Mouse (Mus musculus) limb, embryonic 12.5 days (tissue): Measurements from ENCODE around the gene 4930579F01Rik. TPM values are rescaled to one million over a fixed set of nuclear protein-coding genes. Genes with fewer than 3 reads are reported as not detected.
A peak's percentile ranks its signal among the peaks of the same experiment; 100 is the strongest.

ENCODE experiments used
- ATAC-seq: fragments of 200-750 bp; cut with Nextera tagmentation; 2 replicates; pipeline ENCODE4 v1.8.0; 2017; ENCODE audit warnings: low read depth, moderate TSS enrichment; ENCODE audit not compliant: insufficient number of reproducible peaks, insufficient read depth, low FRiP score, low TSS enrichment
- H3K27ac ChIP-seq: fragments of 300-500 bp; sonication (generic); 2 replicates; pipeline ENCODE4 v1.5.1; 2016; ENCODE audit warnings: mild to moderate bottlenecking, moderate library complexity
- H3K27me3 ChIP-seq: fragments of 300-500 bp; sonication (generic); 2 replicates; pipeline ENCODE4 v1.6.1; 2016; ENCODE audit warnings: mild to moderate bottlenecking, moderate library complexity
- H3K36me3 ChIP-seq: fragments of 300-500 bp; sonication (generic); 2 replicates; pipeline ENCODE4 v1.6.1; 2016; ENCODE audit warnings: mild to moderate bottlenecking, moderate library complexity
- H3K4me1 ChIP-seq: fragments of 300-500 bp; sonication (generic); replicated peaks from 2 replicates; pipeline ENCODE4 v1.6.1; 2016
- H3K4me2 ChIP-seq: fragments of 300-500 bp; sonication (generic); 2 replicates; pipeline ENCODE4 v1.6.1; 2016; ENCODE audit warnings: mild to moderate bottlenecking, moderate library complexity
- H3K4me3 ChIP-seq: fragments of 300-500 bp; sonication (generic); replicated peaks from 2 replicates; pipeline ENCODE4 v1.5.1; 2016; ENCODE audit warnings: mild to moderate bottlenecking
- H3K9ac ChIP-seq: fragments of 300-500 bp; sonication (generic); replicated peaks from 2 replicates; pipeline ENCODE4 v1.6.1; 2016; ENCODE audit warnings: mild to moderate bottlenecking, moderate library complexity
- H3K9me3 ChIP-seq: fragments of 300-500 bp; sonication (generic); 2 replicates; pipeline ENCODE4 v1.6.1; 2016; ENCODE audit warnings: mild to moderate bottlenecking, moderate library complexity
- WGBS: fragments of 180-500 bp; shearing (Covaris S2); methylation state at CpG from one replicate; pipeline ENCODE4 v1.1.7; 2016; 5-methylcytosine and 5-hydroxymethylcytosine counted together
- polyA plus RNA-seq: library from polyadenylated mRNA; unstranded; fragments of >200 nt; fragmentation: Nextera tagmentation; extraction: Ambion mirVana; gene quantifications from 2 replicates; pipeline ENCODE4 v1.2.1, GENCODE M21; 2016

The 4930579F01Rik gene
- polyA plus RNA-seq, 1 experiment from 2014 or later: not detected

GRCm38 (mm10) chr3:138229448-138229847 lies 35.8 kb upstream of the 4930579F01Rik start:
- no peaks in the 10 kb centered on the region for H3K9me3 ChIP-seq
- H3K36me3 ChIP-seq: no peaks in the 10 kb centered on the region
- H3K9ac ChIP-seq: no peak overlapping the region
- 88% methylated on average over 1 of the region's 1 CpGs for WGBS
- no peaks in the 10 kb centered on the region for H3K4me1 ChIP-seq
- H3K4me2 ChIP-seq: no peak overlapping the region
- ATAC-seq: no peak
- H3K27ac ChIP-seq: no peak overlapping the region
- H3K27me3 ChIP-seq: no peaks in the 10 kb centered on the region
- no peak overlapping the region for H3K4me3 ChIP-seq

DNA sequence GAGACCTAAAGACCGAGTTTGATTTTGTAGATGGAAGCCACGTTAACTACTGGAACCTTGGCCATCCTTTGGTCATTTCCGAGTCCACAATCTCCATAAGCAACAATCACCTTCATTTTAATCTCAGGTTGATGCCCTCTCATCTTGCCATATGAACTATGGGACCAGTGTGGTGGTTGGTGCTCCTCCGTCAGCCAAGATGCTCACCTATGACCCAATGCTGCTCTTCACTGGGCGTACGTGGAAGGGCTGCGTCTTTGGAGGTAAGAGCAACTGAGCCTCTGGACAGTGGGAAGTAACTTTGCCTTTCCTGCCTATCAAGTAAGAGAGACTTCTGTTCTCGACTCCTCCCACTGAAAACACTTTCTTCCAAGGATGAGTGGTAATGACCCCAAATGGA lies 34.2 kb upstream of the 4930579F01Rik start:
- H3K4me3 ChIP-seq: no peak overlapping the region
- no peaks in the 10 kb centered on the region for H3K4me1 ChIP-seq
- no peak overlapping the region for H3K9ac ChIP-seq
- no peak overlapping the region for H3K4me2 ChIP-seq
- H3K27me3 ChIP-seq: no peaks in the 10 kb centered on the region
- no peaks in the 10 kb centered on the region for H3K9me3 ChIP-seq
- no peak overlapping the region for H3K27ac ChIP-seq
- H3K36me3 ChIP-seq: no peaks in the 10 kb centered on the region
- 87% methylated on average over 8 of the region's 8 CpGs for WGBS
- no peak for ATAC-seq

GRCm38 (mm10) chr3:138227082-138227481 lies 33.5 kb upstream of the 4930579F01Rik start:
- 98% methylated on average over 2 of the region's 2 CpGs for WGBS
- Histone ChIP-seq H3K9me3 (no peaks in the 10 kb centered on the region), H3K9ac (no peak overlapping the region), H3K4me3 (no peak overlapping the region), H3K27ac (no peak overlapping the region), H3K36me3 (no peaks in the 10 kb centered on the region), H3K27me3 (no peaks in the 10 kb centered on the region), H3K4me2 (no peak overlapping the region), H3K4me1 (no peaks in the 10 kb centered on the region)
- no peak for ATAC-seq

DNA sequence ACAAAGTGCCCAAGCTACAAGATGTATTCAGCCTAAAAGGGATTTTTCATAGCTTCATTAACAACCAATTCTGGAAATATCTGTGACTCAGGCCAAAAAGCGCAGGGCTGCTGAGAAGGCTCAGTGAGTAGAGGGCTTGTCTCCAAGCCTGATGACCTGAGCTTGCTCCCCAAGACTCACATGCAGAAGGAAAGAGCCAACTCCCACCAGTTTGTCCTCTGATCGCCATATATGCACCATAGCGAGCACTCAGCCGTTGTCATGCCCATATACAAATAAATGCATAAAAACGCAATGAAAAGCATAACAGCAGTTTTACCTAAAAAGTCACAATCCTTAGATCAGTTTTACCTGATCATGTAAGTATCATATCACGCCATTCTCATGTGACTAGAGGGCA lies 32.9 kb upstream of the 4930579F01Rik start:
- H3K4me2 ChIP-seq: no peak overlapping the region
- no peaks in the 10 kb centered on the region for H3K36me3 ChIP-seq
- H3K27me3 ChIP-seq: no peaks in the 10 kb centered on the region
- H3K9ac ChIP-seq: no peak overlapping the region
- WGBS: 95% methylated on average over 6 of the region's 6 CpGs
- no peaks in the 10 kb centered on the region for H3K9me3 ChIP-seq
- no peak for ATAC-seq
- H3K27ac ChIP-seq: no peak overlapping the region
- no peaks in the 10 kb centered on the region for H3K4me1 ChIP-seq
- no peak overlapping the region for H3K4me3 ChIP-seq

- H3K4me1 ChIP-seq: no peaks in the 10 kb centered on the region
- H3K36me3 ChIP-seq: no peaks in the 10 kb centered on the region
- H3K9me3 ChIP-seq: no peaks in the 10 kb centered on the region
- H3K27me3 ChIP-seq: no peaks in the 10 kb centered on the region
- no peak for ATAC-seq
- WGBS: 83% methylated on average over 7 of the region's 7 CpGs
- H3K27ac ChIP-seq: no peak overlapping the region
- no peak overlapping the region for H3K4me3 ChIP-seq
- no peak overlapping the region for H3K9ac ChIP-seq
- H3K4me2 ChIP-seq: no peak overlapping the region
These were observed 32.2 kb upstream of the 4930579F01Rik start for GRCm38 (mm10) chr3:138225853-138226252.

DNA sequence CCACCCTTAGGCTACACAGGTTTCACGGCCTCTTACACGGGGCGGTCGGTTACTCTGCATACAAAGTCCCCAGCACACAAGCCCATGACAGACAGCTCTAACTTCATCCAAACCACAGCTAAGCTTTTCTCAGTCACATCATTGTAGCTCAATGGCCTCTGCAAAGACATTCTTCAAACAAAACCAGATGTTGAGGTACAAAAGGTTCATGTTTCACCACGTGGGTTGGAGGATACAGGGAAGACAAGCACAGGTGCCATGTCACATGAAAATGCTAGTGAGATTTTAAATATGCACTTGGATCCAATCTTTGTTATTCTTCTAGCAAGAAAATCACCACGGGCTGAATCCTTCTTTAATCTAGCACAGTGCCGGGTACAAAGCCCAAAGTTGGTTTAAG lies 31.7 kb upstream of the 4930579F01Rik start:
- no peak overlapping the region for H3K4me3 ChIP-seq
- no peak for ATAC-seq
- H3K4me2 ChIP-seq: no peak overlapping the region
- H3K4me1 ChIP-seq: no peaks in the 10 kb centered on the region
- 70% methylated on average over 7 of the region's 7 CpGs for WGBS
- H3K27me3 ChIP-seq: no peaks in the 10 kb centered on the region
- no peaks in the 10 kb centered on the region for H3K36me3 ChIP-seq
- H3K27ac ChIP-seq: no peak overlapping the region
- H3K9me3 ChIP-seq: no peaks in the 10 kb centered on the region
- no peak overlapping the region for H3K9ac ChIP-seq

- no peak overlapping the region for H3K9ac ChIP-seq
- WGBS: 90% methylated on average over 13 of the region's 13 CpGs
- no peaks in the 10 kb centered on the region for H3K9me3 ChIP-seq
- H3K36me3 ChIP-seq: no peaks in the 10 kb centered on the region
- H3K4me2 ChIP-seq: no peak overlapping the region
- H3K27me3 ChIP-seq: no peaks in the 10 kb centered on the region
- no peak overlapping the region for H3K27ac ChIP-seq
- no peak overlapping the region for H3K4me3 ChIP-seq
- no peaks in the 10 kb centered on the region for H3K4me1 ChIP-seq
- no peak for ATAC-seq
These were observed 30.8 kb upstream of the 4930579F01Rik start for GRCm38 (mm10) chr3:138224363-138224954.

GRCm38 (mm10) chr3:138222952-138223351 lies 29.3 kb upstream of the 4930579F01Rik start:
- H3K4me2 ChIP-seq: no peak overlapping the region
- H3K27ac ChIP-seq: no peak overlapping the region
- 46% methylated on average over 5 of the region's 5 CpGs for WGBS
- H3K27me3 ChIP-seq: no peaks in the 10 kb centered on the region
- no peaks in the 10 kb centered on the region for H3K9me3 ChIP-seq
- H3K36me3 ChIP-seq: no peaks in the 10 kb centered on the region
- H3K9ac ChIP-seq: no peak overlapping the region
- H3K4me3 ChIP-seq: no peak overlapping the region
- no peaks in the 10 kb centered on the region for H3K4me1 ChIP-seq
- peak; percentile 68; the same call in 1 of the 2 replicates for ATAC-seq

GRCm38 (mm10) chr3:138222511-138222910 lies 28.9 kb upstream of the 4930579F01Rik start:
- H3K4me1 ChIP-seq: no peaks in the 10 kb centered on the region
- 66% methylated on average over 4 of the region's 4 CpGs for WGBS
- H3K9ac ChIP-seq: no peak overlapping the region
- H3K4me3 ChIP-seq: no peak overlapping the region
- H3K27me3 ChIP-seq: no peaks in the 10 kb centered on the region
- H3K9me3 ChIP-seq: no peaks in the 10 kb centered on the region
- H3K4me2 ChIP-seq: no peak overlapping the region
- no peak for ATAC-seq
- no peak overlapping the region for H3K27ac ChIP-seq
- H3K36me3 ChIP-seq: no peaks in the 10 kb centered on the region

DNA sequence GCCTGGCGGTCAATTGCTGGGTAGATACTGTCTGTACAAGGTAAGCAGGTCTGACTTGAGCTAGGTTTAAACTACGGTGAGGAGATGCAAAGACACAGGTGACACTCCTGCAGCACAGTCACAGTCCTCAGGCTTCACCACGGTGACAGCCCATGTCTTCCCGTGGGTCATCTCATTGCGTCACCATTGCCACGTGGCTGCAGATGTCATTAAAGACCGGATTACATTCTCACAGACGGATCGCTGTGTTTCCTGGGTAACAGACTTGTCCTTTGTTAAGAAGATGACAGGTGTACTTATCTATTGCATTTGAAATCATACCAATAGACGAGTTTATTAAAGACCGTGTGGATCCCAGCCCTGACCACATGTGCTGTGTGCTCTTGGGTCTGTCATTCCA lies 27.5 kb upstream of the 4930579F01Rik start:
- Histone ChIP-seq H3K27ac (no peak overlapping the region), H3K4me1 (0 out of 2 replicates have a peak, but pooled peaks cover 3% of the 10 kb centered on the region), H3K4me3 (no peak overlapping the region), H3K9me3 (no peaks in the 10 kb centered on the region), H3K4me2 (no peak overlapping the region), H3K9ac (no peak overlapping the region), H3K36me3 (no peaks in the 10 kb centered on the region), H3K27me3 (no peaks in the 10 kb centered on the region)
- no peak for ATAC-seq
- 92% methylated on average over 11 of the region's 11 CpGs for WGBS

DNA sequence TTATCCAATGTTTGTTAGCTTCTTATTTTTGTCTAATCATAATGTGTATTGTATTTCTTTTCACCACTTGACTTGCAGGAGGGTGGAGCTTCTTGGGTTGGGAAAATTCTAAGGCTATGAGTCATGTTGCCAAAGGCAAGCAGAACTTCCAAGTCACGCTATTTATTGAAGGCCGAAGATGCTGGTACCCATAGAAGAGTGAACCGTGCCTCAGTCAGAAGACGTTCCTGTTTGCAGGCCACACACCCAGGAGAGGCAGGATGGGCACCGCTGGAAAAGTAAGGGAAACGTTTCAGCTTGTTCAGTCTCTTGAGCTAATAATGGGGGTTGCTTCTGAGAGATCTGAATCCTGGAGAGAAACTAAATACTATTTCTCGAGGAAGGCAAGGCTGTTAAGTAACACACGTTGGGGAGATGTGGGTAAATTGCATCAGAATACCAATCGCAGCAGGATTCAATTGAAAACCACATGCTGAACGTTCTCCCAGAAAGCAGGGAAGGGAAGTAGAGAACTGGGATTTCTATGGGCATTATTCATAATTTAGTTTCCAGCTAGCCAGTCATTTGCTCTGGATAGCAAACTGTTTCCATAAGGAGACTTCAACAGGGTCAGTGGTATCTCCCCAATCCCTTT lies 24.1 kb upstream of the 4930579F01Rik start, which contains the start of gene Adh7:
TSS of gene Adh7 (plus strand) at position 130 of the 634 bp plus-strand sequence.
- Histone ChIP-seq H3K9ac (no peak within 1 kb of the TSS), H3K27me3 (no peaks in the 10 kb centered on the region), H3K9me3 (no peaks in the 10 kb centered on the region), H3K27ac (peak within 1 kb of the TSS; percentile 17; the same call in 1 of the 2 replicates), H3K4me3 (no peak within 1 kb of the TSS), H3K36me3 (no peaks in the 10 kb centered on the region), H3K4me1 (peaks cover 11% of the 10 kb centered on the region; the same call in 1 of the 2 replicates), H3K4me2 (no peak within 1 kb of the TSS)
- 74% methylated on average over 10 of the region's 10 CpGs for whole genome bisulfite sequencing
- ATAC-seq: no peak

GRCm38 (mm10) chr3:138216091-138216490 lies 22.5 kb upstream of the 4930579F01Rik start:
- Histone ChIP-seq H3K27ac (no peak overlapping the region), H3K4me3 (no peak overlapping the region), H3K4me2 (no peak overlapping the region), H3K9ac (no peak overlapping the region), H3K4me1 (peaks cover 11% of the 10 kb centered on the region; the same call in 1 of the 2 replicates), H3K9me3 (no peaks in the 10 kb centered on the region), H3K36me3 (no peaks in the 10 kb centered on the region), H3K27me3 (no peaks in the 10 kb centered on the region)
- 88% methylated on average over 8 of the region's 8 CpGs for WGBS
- ATAC-seq: no peak
